Mouse (Mus musculus) heart, embryonic 12.5 days (tissue): Measurements from ENCODE around the gene Depdc1b. TPM values are rescaled to one million over a fixed set of nuclear protein-coding genes. Genes with fewer than 3 reads are reported as not detected.

ENCODE experiments used
- ATAC-seq: fragments of 200-750 bp; cut with Nextera tagmentation; 2 replicates; pipeline ENCODE4 v1.8.0; 2017; ENCODE audit warnings: moderate TSS enrichment, moderate library complexity; ENCODE audit not compliant: insufficient number of reproducible peaks, low FRiP score
- H3K27ac ChIP-seq: fragments of 300-500 bp; sonication (generic); 2 replicates; pipeline ENCODE4 v1.5.1; 2016; ENCODE audit warnings: mild to moderate bottlenecking, moderate library complexity; ENCODE audit not compliant: poor library complexity, severe bottlenecking
- H3K27me3 ChIP-seq: fragments of 300-500 bp; sonication (generic); replicated peaks from 2 replicates; pipeline ENCODE4 v1.6.1; 2016; ENCODE audit warnings: mild to moderate bottlenecking, moderate library complexity
- H3K36me3 ChIP-seq: fragments of 300-500 bp; sonication (generic); 2 replicates; pipeline ENCODE4 v1.6.1; 2016; ENCODE audit warnings: mild to moderate bottlenecking, moderate library complexity
- H3K4me1 ChIP-seq: fragments of 300-500 bp; sonication (generic); replicated peaks from 2 replicates; pipeline ENCODE4 v1.6.1; 2016; ENCODE audit warnings: mild to moderate bottlenecking
- H3K4me2 ChIP-seq: fragments of 300-500 bp; sonication (generic); 2 replicates; pipeline ENCODE4 v1.6.1; 2016; ENCODE audit warnings: mild to moderate bottlenecking, moderate library complexity
- H3K4me3 ChIP-seq: fragments of 300-500 bp; sonication (generic); 2 replicates; pipeline ENCODE4 v1.5.1; 2016; ENCODE audit warnings: mild to moderate bottlenecking
- H3K9ac ChIP-seq: fragments of 300-500 bp; sonication (generic); 2 replicates; pipeline ENCODE4 v1.6.1; 2016; ENCODE audit warnings: mild to moderate bottlenecking, moderate library complexity
- H3K9me3 ChIP-seq: fragments of 300-500 bp; sonication (generic); replicated peaks from 2 replicates; pipeline ENCODE4 v1.6.1; 2016; ENCODE audit warnings: mild to moderate bottlenecking, moderate library complexity
- WGBS: fragments of 180-500 bp; shearing (Covaris S2); methylation state at CpG from one replicate; pipeline ENCODE4 v1.1.7; 2016; 5-methylcytosine and 5-hydroxymethylcytosine counted together
- polyA plus RNA-seq: library from polyadenylated mRNA; unstranded; fragments of >200 nt; fragmentation: Nextera tagmentation; extraction: Ambion mirVana; gene quantifications from 2 replicates; pipeline ENCODE4 v1.2.1, GENCODE M21; 2016

Gene Depdc1b
- polyA plus RNA-seq, 1 experiment from 2014 or later, result 5.3 TPM

DNA sequence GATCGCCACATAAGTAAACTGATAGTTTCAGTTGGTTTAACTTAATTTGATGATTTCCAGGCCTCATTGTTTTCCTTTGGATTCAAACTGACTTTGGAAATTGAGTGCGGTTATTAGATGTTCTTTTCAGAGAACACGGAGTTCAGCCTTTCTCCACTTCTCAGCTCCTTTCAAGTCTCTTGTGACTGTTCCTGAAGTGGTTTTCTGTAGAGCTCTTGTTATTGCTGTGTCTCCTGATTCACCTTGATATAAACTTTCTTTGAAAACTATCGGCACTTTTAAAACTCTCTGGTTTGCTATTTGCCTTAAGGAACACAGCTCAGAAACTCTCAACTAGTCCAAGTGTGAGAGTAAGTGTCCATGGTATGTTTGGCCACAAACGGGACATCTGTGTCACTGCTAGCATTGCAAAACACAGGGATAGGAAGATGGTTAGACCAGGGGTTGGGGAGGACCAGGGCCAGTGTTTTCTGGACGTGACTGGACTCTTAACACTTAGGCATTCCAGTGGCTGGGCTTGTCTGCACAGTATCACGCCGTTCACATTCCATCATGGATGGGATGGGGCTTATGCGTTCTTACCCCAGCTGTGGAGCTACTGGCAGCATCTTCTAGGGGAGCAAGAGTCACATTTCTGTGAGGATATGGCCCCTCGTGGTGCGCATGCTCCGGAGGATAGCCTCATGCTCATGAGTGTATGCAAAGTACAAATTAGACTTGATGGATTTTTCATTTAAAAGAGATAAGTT, 38.8 kb downstream of the Depdc1b start:
- Histone ChIP-seq H3K9ac (no peak overlapping the region), H3K36me3 (no peaks in the 10 kb centered on the region), H3K27me3 (no peaks in the 10 kb centered on the region), H3K9me3 (no peaks in the 10 kb centered on the region), H3K4me3 (no peak overlapping the region), H3K27ac (no peak overlapping the region), H3K4me2 (no peak overlapping the region), H3K4me1 (peaks cover 5% of the 10 kb centered on the region)
- ATAC-seq, result no peak
- 67% methylated on average over 12 of the region's 12 CpGs for WGBS

DNA sequence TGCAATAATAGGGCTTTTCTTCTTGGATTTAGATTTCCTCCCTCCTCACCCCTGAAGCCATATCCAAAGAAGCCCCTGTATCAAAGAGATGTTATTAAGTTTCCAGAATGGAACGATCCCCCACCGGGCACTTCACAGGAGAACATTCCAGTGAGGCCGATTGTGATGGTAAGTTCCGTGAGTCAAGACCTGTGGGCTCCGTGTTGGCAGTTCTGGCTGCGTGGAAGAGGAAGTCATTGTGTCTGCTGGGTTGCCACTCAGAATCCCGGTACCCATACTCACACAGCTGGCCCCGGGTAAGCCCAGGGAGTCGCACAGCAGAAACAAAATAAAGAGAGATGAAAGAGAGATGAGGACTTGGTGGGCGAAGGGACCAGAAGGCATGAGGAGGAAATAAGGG, 41.2 kb downstream of the Depdc1b start:
- Histone ChIP-seq H3K36me3 (no peaks in the 10 kb centered on the region), H3K4me3 (no peak overlapping the region), H3K27me3 (no peaks in the 10 kb centered on the region), H3K4me2 (no peak overlapping the region), H3K9me3 (no peaks in the 10 kb centered on the region), H3K9ac (no peak overlapping the region), H3K27ac (no peak overlapping the region), H3K4me1 (peaks cover 5% of the 10 kb centered on the region)
- no peak for ATAC-seq
- 75% methylated on average over 10 of the region's 10 CpGs for WGBS

DNA sequence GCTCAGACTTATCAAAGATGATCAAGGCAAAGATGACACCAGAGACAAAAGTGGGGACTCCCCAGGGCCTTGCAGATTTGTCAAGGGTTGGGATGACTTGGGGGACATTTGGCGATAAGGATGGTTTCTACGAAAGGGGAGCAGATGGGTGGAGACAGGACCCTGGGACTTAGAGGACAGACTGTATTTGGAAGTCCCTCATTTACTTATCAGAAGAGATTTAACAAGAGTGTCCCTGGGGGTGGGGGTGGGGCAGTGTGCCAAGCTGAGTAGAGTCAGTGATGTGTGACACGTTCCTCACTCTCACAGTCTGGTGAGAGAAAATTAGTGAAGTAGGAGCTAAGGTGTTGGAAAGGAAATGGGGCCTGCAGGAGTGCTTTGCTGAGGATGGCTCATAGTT, 42.1 kb downstream of the Depdc1b start:
- H3K4me2 ChIP-seq, result no peak overlapping the region
- 28% methylated on average over 3 of the region's 3 CpGs for WGBS
- no peaks in the 10 kb centered on the region for H3K36me3 ChIP-seq
- no peaks in the 10 kb centered on the region for H3K27me3 ChIP-seq
- H3K9ac ChIP-seq, result no peak overlapping the region
- no peak for ATAC-seq
- H3K27ac ChIP-seq, result no peak overlapping the region
- peaks cover 5% of the 10 kb centered on the region for H3K4me1 ChIP-seq
- no peak overlapping the region for H3K4me3 ChIP-seq
- no peaks in the 10 kb centered on the region for H3K9me3 ChIP-seq

DNA sequence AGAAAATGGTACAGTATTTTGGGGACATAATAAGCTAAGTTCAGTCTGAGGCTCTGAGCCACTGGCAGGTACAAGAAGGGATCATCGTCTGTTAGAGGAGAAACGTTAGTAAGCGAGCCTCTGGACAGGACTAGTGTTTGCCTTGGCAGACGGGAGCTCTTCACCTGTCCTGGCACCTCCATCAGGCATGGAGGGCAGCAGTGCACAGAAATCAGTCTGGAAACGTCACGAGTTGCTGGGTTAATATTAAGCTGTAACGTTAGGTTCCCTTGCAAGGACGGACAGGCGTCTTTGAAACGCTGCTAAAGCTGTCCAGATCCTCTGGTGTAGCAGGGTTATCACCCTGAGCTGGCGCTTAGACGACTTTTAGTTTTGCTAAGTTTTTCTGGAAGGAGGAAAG, 51.4 kb downstream of the Depdc1b start:
- no peaks in the 10 kb centered on the region for H3K9me3 ChIP-seq
- no peak overlapping the region for H3K4me2 ChIP-seq
- no peaks in the 10 kb centered on the region for H3K27me3 ChIP-seq
- no peak overlapping the region for H3K27ac ChIP-seq
- H3K4me1 ChIP-seq, result no peaks in the 10 kb centered on the region
- no peak for ATAC-seq
- no peak overlapping the region for H3K4me3 ChIP-seq
- H3K36me3 ChIP-seq, result peaks cover 14% of the 10 kb centered on the region
- no peak overlapping the region for H3K9ac ChIP-seq
- WGBS, result 89% methylated on average over 12 of the region's 12 CpGs

DNA sequence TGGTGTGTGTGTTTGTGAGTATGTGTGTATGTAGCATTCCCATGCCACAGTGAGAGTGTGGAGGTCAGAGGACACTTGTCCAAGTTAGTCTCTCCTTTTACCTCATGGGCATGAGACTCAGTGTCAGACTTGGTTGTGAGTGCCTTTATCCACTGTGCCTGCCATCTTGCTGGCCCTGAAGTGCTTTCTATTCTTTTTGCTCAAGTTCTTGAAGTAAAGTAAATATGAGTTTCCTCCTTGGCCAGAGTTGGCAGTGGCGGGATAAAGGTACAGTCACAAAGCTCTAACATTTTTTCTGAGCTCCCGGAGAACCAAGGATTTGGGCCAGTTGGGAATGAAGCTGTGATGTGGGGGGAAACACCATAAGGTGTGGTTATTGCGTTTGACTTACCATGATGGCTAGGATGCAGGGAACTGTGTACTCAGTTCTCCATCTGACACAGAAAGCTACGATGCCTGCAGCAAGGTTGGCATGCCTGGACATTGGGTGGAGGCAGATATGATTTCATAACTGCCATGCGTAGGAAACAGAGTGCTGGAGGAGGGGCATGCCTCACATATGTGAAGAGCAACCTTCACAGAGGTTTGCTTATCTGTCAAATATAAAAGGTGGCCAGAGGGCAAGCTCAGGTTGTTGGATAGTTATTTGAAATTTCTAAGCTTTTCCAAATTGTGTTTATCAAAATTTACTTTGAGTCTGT, 54.3 kb downstream of the Depdc1b start:
- H3K27ac ChIP-seq, result no peak overlapping the region
- H3K36me3 ChIP-seq, result peaks cover 9% of the 10 kb centered on the region
- no peaks in the 10 kb centered on the region for H3K27me3 ChIP-seq
- H3K4me3 ChIP-seq, result no peak overlapping the region
- no peak overlapping the region for H3K9ac ChIP-seq
- no peaks in the 10 kb centered on the region for H3K4me1 ChIP-seq
- ATAC-seq, result no peak
- 88% methylated on average over 5 of the region's 5 CpGs for WGBS
- no peak overlapping the region for H3K4me2 ChIP-seq
- H3K9me3 ChIP-seq, result no peaks in the 10 kb centered on the region

DNA sequence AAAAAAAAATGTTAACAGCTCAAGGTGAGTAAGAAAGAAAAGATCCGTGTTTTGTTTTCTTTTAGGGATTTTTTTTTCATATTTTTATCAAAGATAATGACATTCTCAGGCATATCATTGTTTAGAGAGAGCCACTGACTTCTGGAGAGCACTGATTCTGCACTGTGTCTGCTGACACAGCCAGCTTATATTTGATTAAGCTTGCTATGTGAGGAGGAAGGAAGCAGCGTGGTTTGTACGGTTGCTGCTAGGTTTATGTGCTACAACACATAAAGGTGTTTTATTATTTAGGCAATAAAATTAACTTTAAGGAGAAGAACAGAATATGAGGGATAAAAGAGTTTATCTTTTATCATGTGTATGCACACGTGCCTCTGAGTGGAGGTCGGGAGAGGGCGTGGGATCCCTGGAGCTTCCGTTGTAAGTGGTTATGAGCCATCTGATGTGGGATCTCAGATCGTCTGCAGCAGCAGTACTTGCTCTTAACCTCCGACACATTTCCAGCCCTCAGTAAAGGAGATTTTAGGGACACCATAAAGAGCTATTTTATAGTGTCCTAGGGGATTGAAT, 55.3 kb downstream of the Depdc1b start:
- H3K4me2 ChIP-seq, result no peak overlapping the region

DNA sequence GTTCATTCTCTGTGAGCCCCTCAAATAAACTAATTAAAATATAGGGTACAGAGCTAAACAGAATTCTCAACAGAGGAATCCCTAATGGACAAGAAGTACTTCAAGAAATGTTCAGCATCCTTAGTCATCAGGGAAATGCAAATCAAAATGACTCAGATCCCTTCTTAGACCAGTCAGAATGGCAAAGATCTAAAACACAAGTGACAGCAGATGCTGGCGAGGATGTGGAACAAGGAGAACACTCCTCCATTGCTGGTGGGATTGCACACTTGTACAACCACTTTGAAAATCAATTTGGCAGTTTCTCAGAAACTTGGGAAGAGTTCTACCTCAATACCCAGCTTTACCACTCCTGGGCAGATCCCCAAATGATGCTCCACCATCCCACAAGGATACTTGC, 57.1 kb downstream of the Depdc1b start:
- H3K36me3 ChIP-seq, result 0 out of 2 replicates have a peak, but pooled peaks cover 3% of the 10 kb centered on the region

More for the DNA sequence above, 55.3 kb downstream of the Depdc1b start:
- H3K36me3 ChIP-seq, result 0 out of 2 replicates have a peak, but pooled peaks cover 3% of the 10 kb centered on the region
- ATAC-seq, result no peak
- H3K9ac ChIP-seq, result no peak overlapping the region
- no peak overlapping the region for H3K4me3 ChIP-seq
- 61% methylated on average over 9 of the region's 9 CpGs for WGBS
- H3K27me3 ChIP-seq, result no peaks in the 10 kb centered on the region
- no peaks in the 10 kb centered on the region for H3K4me1 ChIP-seq
- no peaks in the 10 kb centered on the region for H3K9me3 ChIP-seq
- H3K27ac ChIP-seq, result no peak overlapping the region

DNA sequence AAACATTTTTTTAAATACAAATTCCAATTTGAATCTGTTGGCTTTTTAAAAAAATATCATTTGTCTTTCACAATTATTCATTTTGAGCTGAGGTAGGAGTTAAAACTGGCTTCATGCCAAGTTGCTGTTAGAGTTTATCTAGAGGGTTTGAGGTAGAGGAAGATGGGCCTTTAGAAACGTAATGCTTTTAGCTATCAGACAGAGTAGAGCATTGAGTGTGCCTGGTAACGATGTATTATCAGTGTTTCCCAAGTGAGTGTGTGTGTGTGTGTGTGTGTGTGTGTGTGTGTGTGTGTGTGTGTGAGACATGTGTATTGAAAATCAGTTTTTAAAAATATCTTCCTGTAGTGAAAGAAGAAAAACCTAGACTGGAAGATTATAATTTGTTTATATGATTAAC, 60.5 kb downstream of the Depdc1b start:
- Histone ChIP-seq H3K27ac (no peak overlapping the region), H3K9me3 (no peaks in the 10 kb centered on the region), H3K36me3 (0 out of 2 replicates have a peak, but pooled peaks cover 3% of the 10 kb centered on the region), H3K27me3 (no peaks in the 10 kb centered on the region), H3K4me2 (no peak overlapping the region), H3K4me3 (no peak overlapping the region), H3K4me1 (no peaks in the 10 kb centered on the region), H3K9ac (no peak overlapping the region)
- 23% methylated on average over 2 of the region's 2 CpGs for WGBS
- ATAC-seq, result no peak

More for the DNA sequence above, 57.1 kb downstream of the Depdc1b start:
- H3K4me1 ChIP-seq, result no peaks in the 10 kb centered on the region
- no peak overlapping the region for H3K4me2 ChIP-seq
- ATAC-seq, result no peak
- H3K4me3 ChIP-seq, result no peak overlapping the region
- 93% methylated on average over 1 of the region's 1 CpGs for WGBS
- H3K9me3 ChIP-seq, result no peaks in the 10 kb centered on the region
- no peak overlapping the region for H3K27ac ChIP-seq
- H3K27me3 ChIP-seq, result no peaks in the 10 kb centered on the region
- no peak overlapping the region for H3K9ac ChIP-seq

DNA sequence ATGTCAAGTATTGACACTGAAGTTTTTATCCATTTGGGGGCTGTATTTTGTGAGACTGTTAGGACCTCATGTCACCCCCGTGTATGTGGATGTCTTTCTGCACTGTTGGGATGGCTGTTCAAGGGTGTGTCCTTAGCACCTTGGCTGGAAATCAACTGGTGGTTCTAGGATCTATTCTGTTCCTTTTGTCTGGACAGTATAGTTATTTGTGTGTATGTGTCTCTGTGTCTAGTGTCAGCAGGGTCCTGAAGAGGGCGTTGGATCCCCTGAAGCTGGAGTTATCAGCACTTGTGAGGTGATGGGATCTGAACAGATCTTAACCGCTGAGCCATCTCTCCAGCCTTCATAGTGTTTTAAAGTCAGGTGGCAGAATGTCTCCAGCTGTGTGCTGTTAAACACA, 65.0 kb downstream of the Depdc1b start:
- H3K27ac ChIP-seq, result no peak overlapping the region
- no peak overlapping the region for H3K4me2 ChIP-seq
- no peaks in the 10 kb centered on the region for H3K4me1 ChIP-seq
- no peaks in the 10 kb centered on the region for H3K36me3 ChIP-seq
- no peaks in the 10 kb centered on the region for H3K27me3 ChIP-seq
- H3K4me3 ChIP-seq, result no peak overlapping the region
- H3K9ac ChIP-seq, result no peak overlapping the region
- H3K9me3 ChIP-seq, result no peaks in the 10 kb centered on the region
- ATAC-seq, result no peak
- WGBS, result 81% methylated on average over 3 of the region's 3 CpGs

DNA sequence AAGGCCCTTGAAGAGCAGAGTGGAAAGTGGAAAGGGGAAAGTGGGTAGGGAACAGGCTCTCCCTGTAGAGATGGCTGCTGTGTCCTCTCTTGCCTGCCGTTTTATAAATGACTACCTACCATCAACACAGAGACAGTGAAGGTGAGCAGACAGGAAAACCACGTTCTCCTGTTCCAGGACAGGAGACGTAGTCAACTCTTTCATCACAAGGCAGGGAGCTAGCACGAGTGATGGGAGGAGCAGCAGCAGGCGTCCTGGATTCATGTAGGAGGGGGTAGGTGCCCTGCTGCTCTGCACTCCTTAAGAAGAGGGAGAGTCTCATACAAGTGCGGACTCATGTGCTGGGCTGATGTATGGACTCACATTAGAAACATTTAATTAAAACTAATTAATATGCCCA, 66.9 kb downstream of the Depdc1b start:
- Histone ChIP-seq H3K27ac (no peak overlapping the region), H3K9me3 (no peaks in the 10 kb centered on the region), H3K9ac (no peak overlapping the region), H3K4me1 (peaks cover 4% of the 10 kb centered on the region; the same call in 1 of the 2 replicates), H3K4me2 (no peak overlapping the region), H3K36me3 (no peaks in the 10 kb centered on the region), H3K4me3 (no peak overlapping the region), H3K27me3 (no peaks in the 10 kb centered on the region)
- no peak for ATAC-seq
- 66% methylated on average over 6 of the region's 6 CpGs for WGBS

DNA sequence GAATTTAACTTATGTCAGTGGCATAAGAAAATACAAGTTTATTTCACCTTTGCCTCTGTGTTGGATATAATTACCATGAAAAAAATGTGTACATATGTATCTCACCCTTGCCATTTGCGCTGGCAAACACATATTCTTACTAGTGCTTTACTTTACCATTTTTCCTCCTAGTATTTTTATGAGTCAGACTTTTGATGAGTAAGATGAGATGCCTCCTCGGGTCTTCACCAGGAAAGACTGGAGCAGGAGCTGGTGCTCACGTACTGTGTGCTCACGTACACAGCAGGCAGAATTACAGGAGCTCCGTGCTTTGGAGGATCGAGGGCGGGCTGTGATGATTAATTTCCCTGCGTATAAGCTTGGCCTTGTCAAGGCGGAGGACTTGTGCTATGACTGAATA, 69.9 kb downstream of the Depdc1b start:
- H3K9ac ChIP-seq, result no peak overlapping the region
- no peak overlapping the region for H3K4me3 ChIP-seq
- H3K36me3 ChIP-seq, result no peaks in the 10 kb centered on the region
- no peaks in the 10 kb centered on the region for H3K27me3 ChIP-seq
- H3K9me3 ChIP-seq, result no peaks in the 10 kb centered on the region
- peaks cover 4% of the 10 kb centered on the region; the same call in 1 of the 2 replicates for H3K4me1 ChIP-seq
- 80% methylated on average over 9 of the region's 9 CpGs for WGBS
- no peak overlapping the region for H3K27ac ChIP-seq
- no peak for ATAC-seq
- H3K4me2 ChIP-seq, result no peak overlapping the region
